Mouse (Mus musculus): Measurements from ENCODE around the gene Midn. TPM values are rescaled to one million over a fixed set of nuclear protein-coding genes. Genes with fewer than 3 reads are reported as not detected.

Gene Midn
- polyA plus RNA-seq, 1 experiment from 2014 or later, result 28.9 TPM

DNA sequence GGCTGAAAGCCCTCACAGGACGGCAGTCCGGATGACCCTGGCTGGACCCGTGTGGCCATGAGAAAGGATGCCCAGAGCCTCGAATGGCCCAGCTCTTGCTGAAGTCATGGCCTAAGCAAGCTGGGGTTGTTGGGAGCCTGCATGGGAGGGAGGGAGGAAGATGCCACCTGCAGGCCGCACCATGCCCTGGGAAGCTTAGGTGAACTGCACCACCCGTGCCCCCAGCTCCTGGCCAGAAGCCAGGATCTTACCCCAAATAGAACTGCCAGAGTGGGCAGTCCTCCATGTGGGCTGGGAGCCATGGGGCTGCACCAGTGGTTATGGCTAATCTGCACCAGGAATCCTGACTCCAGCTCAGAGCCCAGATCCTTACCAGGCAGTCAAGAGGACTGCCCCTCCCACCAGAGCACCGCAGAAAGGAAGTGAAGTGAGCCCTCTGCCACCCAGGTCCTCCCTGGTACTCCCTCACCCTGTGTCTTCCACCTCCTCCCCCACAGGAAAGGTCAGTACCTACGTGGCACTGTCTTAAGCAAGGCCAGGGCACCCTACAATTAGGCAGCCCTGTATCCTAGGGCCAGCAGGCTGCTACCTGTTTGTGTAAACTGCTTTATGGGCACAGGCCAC, 14.7 kb upstream of the Midn start:
- Histone ChIP-seq H3K27me3 (replicated peaks; ENCODE audit: control insufficient read depth, insufficient read depth, low read length) (peaks cover 25% of the 10 kb centered on the region), H3K9ac (ENCODE audit: low read length) (no peak overlapping the region), H3K4me3 (ENCODE audit: low read depth, low read length) (no peak overlapping the region), H3K9me3 (ENCODE audit: control insufficient read depth, low read length) (no peaks in the 10 kb centered on the region), H3K27ac (ENCODE audit: low read depth) (no peak overlapping the region), H3K4me1 (replicated peaks; ENCODE audit: control insufficient read depth, insufficient read depth, low read length) (peaks cover 33% of the 10 kb centered on the region), H3K4me2 (ENCODE audit: low read length) (no peak overlapping the region), H3K36me3 (ENCODE audit: control insufficient read depth, insufficient read depth, low read length) (peaks cover 61% of the 10 kb centered on the region)
- ATAC-seq (replicated peaks; ENCODE audit: low FRiP score, low TSS enrichment, low read depth), result no peak
- no peak for DNase-seq (ENCODE audit: low spot score)
- 75% methylated on average over 8 of the region's 8 CpGs for WGBS

DNA sequence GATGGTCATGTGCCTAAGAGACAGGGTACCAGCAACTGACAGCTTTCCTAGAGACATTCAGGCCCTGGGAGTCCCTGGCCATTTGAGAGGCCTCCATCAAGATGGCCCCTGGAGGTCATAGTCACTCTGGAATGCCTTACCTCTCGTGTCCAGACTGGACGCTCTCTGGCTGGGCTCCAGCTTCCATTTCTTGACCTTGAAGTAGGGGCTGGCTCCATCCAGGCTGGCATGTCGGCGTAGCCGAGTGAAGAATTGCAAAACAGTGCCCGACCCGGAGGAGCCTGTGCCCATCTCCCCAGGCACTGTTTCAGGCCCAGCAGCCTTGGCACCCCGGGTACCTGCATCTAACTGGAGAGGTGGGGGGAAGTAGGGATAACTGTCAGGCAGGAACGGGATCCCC, 13.7 kb upstream of the Midn start:
- peaks cover 34% of the 10 kb centered on the region for H3K4me1 ChIP-seq (replicated peaks; ENCODE audit: control insufficient read depth, insufficient read depth, low read length)
- 89% methylated on average over 9 of the region's 9 CpGs for WGBS
- no peak overlapping the region for H3K4me3 ChIP-seq (ENCODE audit: low read depth, low read length)
- DNase-seq (ENCODE audit: low spot score), result no peak
- H3K4me2 ChIP-seq (ENCODE audit: low read length), result no peak overlapping the region
- H3K36me3 ChIP-seq (ENCODE audit: control insufficient read depth, insufficient read depth, low read length), result peaks cover 50% of the 10 kb centered on the region
- ATAC-seq (replicated peaks; ENCODE audit: low FRiP score, low TSS enrichment, low read depth), result no peak
- H3K27me3 ChIP-seq (replicated peaks; ENCODE audit: control insufficient read depth, insufficient read depth, low read length), result peaks cover 25% of the 10 kb centered on the region
- no peak overlapping the region for H3K27ac ChIP-seq (ENCODE audit: low read depth)
- no peaks in the 10 kb centered on the region for H3K9me3 ChIP-seq (ENCODE audit: control insufficient read depth, low read length)
- H3K9ac ChIP-seq (ENCODE audit: low read length), result no peak overlapping the region

DNA sequence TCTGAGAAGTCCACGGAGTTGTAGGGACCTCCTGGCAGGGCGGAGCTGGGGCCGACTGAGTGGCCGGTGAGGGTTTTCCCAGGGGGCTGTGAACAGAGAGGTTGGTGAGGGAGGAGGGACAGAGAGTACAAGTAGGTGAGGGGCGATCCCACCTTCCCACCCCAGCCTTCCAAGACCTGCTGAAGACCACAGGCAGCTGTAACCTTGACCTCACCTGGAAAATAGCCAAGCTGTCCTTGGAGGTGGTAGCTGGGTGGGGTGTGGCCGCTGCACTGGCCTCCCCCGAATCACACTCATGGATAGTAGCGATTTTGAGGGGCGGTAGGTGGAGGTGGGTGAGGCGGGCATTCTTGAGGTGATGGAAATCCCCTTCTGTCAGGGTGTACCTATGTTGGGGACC, 12.9 kb upstream of the Midn start:
- H3K36me3 ChIP-seq (ENCODE audit: control insufficient read depth, insufficient read depth, low read length), result peaks cover 43% of the 10 kb centered on the region
- 81% methylated on average over 10 of the region's 10 CpGs for WGBS
- H3K4me2 ChIP-seq (ENCODE audit: low read length), result no peak overlapping the region
- no peaks in the 10 kb centered on the region for H3K9me3 ChIP-seq (ENCODE audit: control insufficient read depth, low read length)
- H3K27ac ChIP-seq (ENCODE audit: low read depth), result no peak overlapping the region
- H3K9ac ChIP-seq (ENCODE audit: low read length), result no peak overlapping the region
- H3K4me3 ChIP-seq (ENCODE audit: low read depth, low read length), result no peak overlapping the region
- H3K4me1 ChIP-seq (replicated peaks; ENCODE audit: control insufficient read depth, insufficient read depth, low read length), result peaks cover 31% of the 10 kb centered on the region
- H3K27me3 ChIP-seq (replicated peaks; ENCODE audit: control insufficient read depth, insufficient read depth, low read length), result peaks cover 25% of the 10 kb centered on the region
- no peak for DNase-seq (ENCODE audit: low spot score)
- no peak for ATAC-seq (replicated peaks; ENCODE audit: low FRiP score, low TSS enrichment, low read depth)

DNA sequence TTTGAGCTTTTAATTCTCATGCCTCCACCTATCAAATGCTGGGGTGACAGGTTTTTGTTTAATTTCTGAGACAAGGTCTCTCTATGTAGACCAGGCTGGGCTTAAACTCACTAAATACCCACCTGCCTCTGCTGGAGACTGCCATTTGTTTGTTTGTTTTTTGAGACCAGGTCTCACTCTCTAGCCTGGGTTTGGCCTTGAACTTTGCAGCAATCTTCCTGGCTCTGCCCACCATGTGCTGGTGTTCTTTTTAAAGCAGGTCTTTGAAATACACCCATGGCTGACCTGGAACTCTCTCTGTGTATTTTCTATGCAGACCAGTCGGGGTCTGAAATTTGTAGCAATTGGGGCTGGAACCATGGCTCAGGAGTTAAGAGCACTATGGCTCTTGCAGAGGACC, 12.4 kb upstream of the Midn start:
- H3K4me1 ChIP-seq (replicated peaks; ENCODE audit: control insufficient read depth, insufficient read depth, low read length), result peaks cover 31% of the 10 kb centered on the region
- DNase-seq (ENCODE audit: low spot score) (no peak), ATAC-seq (replicated peaks; ENCODE audit: low FRiP score, low TSS enrichment, low read depth) (no peak)
- no peaks in the 10 kb centered on the region for H3K9me3 ChIP-seq (ENCODE audit: control insufficient read depth, low read length)
- peaks cover 25% of the 10 kb centered on the region for H3K27me3 ChIP-seq (replicated peaks; ENCODE audit: control insufficient read depth, insufficient read depth, low read length)
- H3K9ac ChIP-seq (ENCODE audit: low read length), result no peak overlapping the region
- no peak overlapping the region for H3K4me3 ChIP-seq (ENCODE audit: low read depth, low read length)
- peaks cover 38% of the 10 kb centered on the region for H3K36me3 ChIP-seq (ENCODE audit: control insufficient read depth, insufficient read depth, low read length)
- no peak overlapping the region for H3K27ac ChIP-seq (ENCODE audit: low read depth)
- WGBS, result 97% methylated on average over 1 of the region's 1 CpGs
- no peak overlapping the region for H3K4me2 ChIP-seq (ENCODE audit: low read length)

DNA sequence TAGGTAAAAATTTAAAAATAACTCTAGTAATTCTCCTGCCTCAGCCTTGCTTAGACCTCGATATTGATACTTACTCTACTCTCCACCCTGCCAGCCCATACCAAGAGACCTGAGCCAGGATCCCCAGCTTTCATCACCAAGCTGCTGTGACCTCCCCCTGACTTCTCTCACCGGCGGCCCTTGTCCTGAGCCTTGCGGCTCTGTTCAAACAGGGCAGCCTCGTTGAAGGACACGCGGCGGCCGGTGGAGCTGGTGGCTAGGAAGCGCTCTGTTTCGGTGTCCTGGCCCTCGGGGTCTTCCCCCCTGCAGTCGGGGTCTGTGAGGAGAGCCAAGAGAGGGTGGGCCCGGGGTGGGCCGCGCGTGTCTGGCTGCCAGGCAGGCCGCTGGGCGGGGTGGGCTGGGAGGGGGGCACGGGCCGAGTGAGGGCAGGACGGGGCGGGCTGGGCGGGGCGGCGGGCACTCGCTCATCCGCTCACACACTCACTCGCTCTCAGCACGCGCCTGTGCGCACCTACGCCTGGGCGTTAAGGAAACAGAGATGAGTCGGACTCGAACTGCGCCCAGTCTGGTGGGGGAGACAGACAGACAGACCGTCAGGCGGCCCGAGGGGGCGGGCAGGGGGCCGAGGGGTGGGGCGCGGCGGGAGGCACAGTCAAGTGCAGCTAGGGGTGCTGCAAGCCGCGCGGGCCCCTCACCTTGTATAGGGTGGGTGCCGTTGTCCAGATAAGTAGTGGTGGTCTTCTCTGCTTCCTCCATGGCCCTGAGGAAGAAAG, 11.7 kb upstream of the Midn start:
- 16% methylated on average over 37 of the region's 49 CpGs for WGBS
- H3K9ac ChIP-seq (ENCODE audit: low read length), result no peak overlapping the region; the same call in 1 of the 2 replicates
- H3K36me3 ChIP-seq (ENCODE audit: control insufficient read depth, insufficient read depth, low read length), result peaks cover 31% of the 10 kb centered on the region
- DNase-seq (ENCODE audit: low spot score), result no peak
- H3K4me3 ChIP-seq (ENCODE audit: low read depth, low read length), result peak overlapping the region; percentile 63
- ATAC-seq (replicated peaks; ENCODE audit: low FRiP score, low TSS enrichment, low read depth), result no peak
- H3K4me2 ChIP-seq (ENCODE audit: low read length), result peak overlapping the region; percentile 97
- no peaks in the 10 kb centered on the region for H3K9me3 ChIP-seq (ENCODE audit: control insufficient read depth, low read length)
- no peak overlapping the region for H3K27ac ChIP-seq (ENCODE audit: low read depth)
- H3K27me3 ChIP-seq (replicated peaks; ENCODE audit: control insufficient read depth, insufficient read depth, low read length), result peaks cover 25% of the 10 kb centered on the region
- peaks cover 26% of the 10 kb centered on the region for H3K4me1 ChIP-seq (replicated peaks; ENCODE audit: control insufficient read depth, insufficient read depth, low read length)

DNA sequence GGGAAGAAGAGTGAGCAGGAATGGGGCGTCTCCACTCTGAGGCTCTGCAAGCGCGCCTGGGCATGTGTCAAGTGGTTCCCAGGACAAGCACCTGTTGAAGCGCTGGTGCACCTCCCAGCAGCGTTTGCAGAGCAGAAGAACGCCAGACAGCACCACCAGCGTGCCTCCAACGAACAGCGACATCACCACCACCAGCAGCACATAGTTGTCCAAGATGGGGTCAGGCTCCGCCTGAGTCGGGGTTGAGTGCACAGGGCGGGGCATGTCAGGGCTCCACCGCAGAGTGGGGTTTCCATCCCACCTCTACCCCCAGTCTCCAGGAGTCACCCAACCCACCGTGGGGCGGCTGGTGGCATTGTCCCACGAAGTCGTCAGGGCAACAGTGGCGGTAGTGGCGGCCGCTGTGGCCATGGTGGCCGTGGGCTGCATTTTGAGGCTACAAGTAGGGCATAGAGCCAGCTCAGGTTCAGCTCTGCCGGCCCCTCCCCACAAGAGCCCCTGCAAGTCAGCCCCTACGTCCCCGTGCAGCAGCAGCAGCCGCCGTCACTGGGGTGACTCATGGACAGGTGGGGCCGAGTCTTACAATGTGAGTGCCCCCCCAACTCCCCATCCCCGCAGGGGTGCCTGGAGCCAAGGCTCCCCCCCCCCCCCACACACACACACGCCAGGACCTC, 11.0 kb upstream of the Midn start:
- peaks cover 21% of the 10 kb centered on the region for H3K4me1 ChIP-seq (replicated peaks; ENCODE audit: control insufficient read depth, insufficient read depth, low read length)
- 7% methylated on average over 28 of the region's 29 CpGs for WGBS
- no peak overlapping the region for H3K27ac ChIP-seq (ENCODE audit: low read depth)
- H3K27me3 ChIP-seq (replicated peaks; ENCODE audit: control insufficient read depth, insufficient read depth, low read length), result peaks cover 25% of the 10 kb centered on the region
- no peak for ATAC-seq (replicated peaks; ENCODE audit: low FRiP score, low TSS enrichment, low read depth)
- peaks cover 25% of the 10 kb centered on the region for H3K36me3 ChIP-seq (ENCODE audit: control insufficient read depth, insufficient read depth, low read length)
- no peaks in the 10 kb centered on the region for H3K9me3 ChIP-seq (ENCODE audit: control insufficient read depth, low read length)
- peak overlapping the region; percentile 34; the same call in 1 of the 2 replicates for H3K9ac ChIP-seq (ENCODE audit: low read length)
- DNase-seq (ENCODE audit: low spot score), result peak; percentile 67
- H3K4me2 ChIP-seq (ENCODE audit: low read length), result peak overlapping the region; percentile 97
- peak overlapping the region; percentile 63 for H3K4me3 ChIP-seq (ENCODE audit: low read depth, low read length)

DNA sequence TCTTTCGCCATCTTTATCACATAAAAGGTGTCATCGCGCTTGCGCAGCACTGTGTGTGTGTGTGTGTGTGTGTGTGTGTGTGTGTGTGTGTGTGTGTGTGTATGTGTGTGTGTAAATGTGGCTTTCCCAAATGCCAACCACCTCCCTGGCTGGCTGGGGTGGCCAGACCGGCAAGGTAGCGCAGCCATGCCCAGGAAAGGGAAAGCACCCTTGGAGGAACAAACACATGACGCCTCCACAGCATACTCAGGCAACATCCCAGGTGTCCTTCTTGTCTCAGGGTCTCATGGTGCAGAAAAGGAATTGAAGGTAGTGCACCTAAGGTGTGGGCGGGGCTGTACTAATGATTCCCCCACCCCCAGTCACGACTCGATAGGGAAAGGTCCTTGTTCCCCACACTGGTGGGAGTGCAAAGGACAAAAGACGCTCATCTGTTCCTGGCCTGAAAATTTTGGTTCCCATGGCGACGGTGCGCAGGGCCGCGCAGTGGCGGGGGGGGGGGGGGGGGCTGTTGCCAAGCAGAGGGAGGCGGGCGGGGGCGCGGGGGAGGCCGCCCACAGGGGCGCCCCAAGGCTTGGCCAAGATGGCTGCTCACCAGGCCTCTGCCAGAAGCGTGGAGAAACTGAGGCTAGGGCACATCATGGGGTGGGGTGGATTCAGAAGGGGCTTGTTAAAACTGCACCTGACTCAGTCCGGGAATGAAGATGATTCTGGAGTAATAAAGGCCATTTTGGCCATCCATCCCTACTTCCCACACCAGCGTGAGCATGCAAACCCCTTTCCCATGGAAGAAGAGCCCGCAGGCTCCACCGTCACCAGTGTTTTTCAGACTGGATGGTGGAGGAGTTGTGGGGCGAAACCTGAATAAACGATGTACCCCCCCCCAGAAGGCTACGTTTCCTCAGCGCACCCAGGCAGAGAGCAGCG, 10.2 kb upstream of the Midn start:
- peaks cover 24% of the 10 kb centered on the region for H3K4me1 ChIP-seq (replicated peaks; ENCODE audit: control insufficient read depth, insufficient read depth, low read length)
- peak overlapping the region; percentile 97 for H3K4me2 ChIP-seq (ENCODE audit: low read length)
- H3K27me3 ChIP-seq (replicated peaks; ENCODE audit: control insufficient read depth, insufficient read depth, low read length), result peaks cover 25% of the 10 kb centered on the region
- WGBS, result 6% methylated on average over 28 of the region's 33 CpGs
- H3K9ac ChIP-seq (ENCODE audit: low read length), result peak overlapping the region; percentile 67
- DNase-seq (ENCODE audit: low spot score) (no peak), ATAC-seq (replicated peaks; ENCODE audit: low FRiP score, low TSS enrichment, low read depth) (no peak)
- H3K36me3 ChIP-seq (ENCODE audit: control insufficient read depth, insufficient read depth, low read length), result peaks cover 17% of the 10 kb centered on the region; the same call in 1 of the 2 replicates
- peak overlapping the region; percentile 63 for H3K4me3 ChIP-seq (ENCODE audit: low read depth, low read length)
- no peak overlapping the region for H3K27ac ChIP-seq (ENCODE audit: low read depth)
- H3K9me3 ChIP-seq (ENCODE audit: control insufficient read depth, low read length), result no peaks in the 10 kb centered on the region
